30 mouse cellular contexts compared by ENCODE assay signal in genomic region chr2:164676916-164677685, GRCm38 (mm10). TPM values are rescaled to one million over a fixed set of nuclear protein-coding genes. Genes with fewer than 3 reads are reported as not detected.
DNase-seq lines count a peak whose midpoint lies in the region; TF ChIP-seq lines count a peak whose summit lies in the region.
"Had no signal": no experiment of that assay in that cellular context is flagged by ENCODE, and none has a peak within 500 bp of the region (broad histone marks: within the 10 kb centered on the region; RNA-seq: fewer than 3 reads in every experiment).

No protein-coding gene starts in this region.

- H3K36me3 ChIP-seq in testis, adult 2 months (ENCODE audit: control insufficient read depth, insufficient read depth, low read length): no peaks in the 10 kb centered on the region
- H3K36me3 ChIP-seq: embryonic facial prominence, embryonic 15.5 days; forebrain, embryonic 15.5 days; heart, embryonic 12.5 days; hindbrain, embryonic 15.5 days had no signal

- WGBS in lung, adult 2 months: 64% methylated on average over 16 of the region's 16 CpGs

- intact Hi-C loops in heart, postnatal 14 days (cut with DNase I): loop anchor here (5.0 kb wide), 1 partner anchor 115 kb away; no protein-coding TSS in a partner anchor

- H3K4me3 ChIP-seq in lung, adult 2 months (replicated peaks; ENCODE audit: extremely low read depth, low read depth, low read length): no peak overlapping the region
- H3K4me3 ChIP-seq in testis, adult 2 months (ENCODE audit: control insufficient read depth, low read depth, low read length): no peak overlapping the region
- H3K4me3 ChIP-seq: embryonic facial prominence, embryonic 15.5 days; erythroblast, embryonic 14.5 days; forebrain, embryonic 15.5 days; heart, adult 2 months; heart, embryonic 12.5 days; hindbrain, embryonic 15.5 days had no signal

- no peaks in the 10 kb centered on the region for H3K4me1 ChIP-seq in lung, adult 2 months (ENCODE audit: control insufficient read depth, insufficient read depth, low read length)
- peaks cover 12% of the 10 kb centered on the region for H3K4me1 ChIP-seq in testis, adult 2 months (ENCODE audit: control insufficient read depth, insufficient read depth, low read length)
- H3K4me1 ChIP-seq: heart, embryonic 12.5 days had no signal

- DNase-seq in heart, adult 11 months: peak; percentile 66
- DNase-seq in heart, postnatal 14 days: no peak
- DNase-seq in lung, postnatal 25 days (ENCODE audit: low spot score): peak; percentile 14
- no peak for DNase-seq in lung, adult 2 months
- peak; percentile 80 for DNase-seq in MEL-GATA-1-ER (ENCODE audit: extremely low read depth, low read depth)
- no peak for DNase-seq in layer of hippocampus, adult 9-10 months (ENCODE audit: low spot score)
- DNase-seq in adrenal gland, postnatal 14 days: no peak
- DNase-seq: adrenal gland, adult 2 months; adrenal gland, postnatal 36 days; B cell, adult 2 months; cerebellum, adult 11 months; cerebellum, adult 8-10 months; cerebellum, postnatal 14 days; embryo, embryonic 11 days; gastrocnemius, postnatal 10 days; heart, adult 2 months; heart, postnatal 36 days had no signal

- no peaks in the 10 kb centered on the region for H3K27me3 ChIP-seq in testis, adult 2 months (ENCODE audit: control insufficient read depth, insufficient read depth, low read length)
- H3K27me3 ChIP-seq: embryonic facial prominence, embryonic 15.5 days; forebrain, embryonic 15.5 days; hindbrain, embryonic 15.5 days had no signal

- no peak for TF ChIP-seq CTCF in lung, adult 2 months (IDR thresholded peaks at IDR 0.05; ENCODE audit: insufficient read depth, low read length)
- TF ChIP-seq CTCF in testis, adult 2 months (IDR thresholded peaks at IDR 0.05; ENCODE audit: control insufficient read depth, insufficient read depth, insufficient replicate concordance, low read depth, low read length): no peak

- H3K27ac ChIP-seq in testis, adult 2 months (ENCODE audit: control insufficient read depth, insufficient read depth, low read depth, low read length): peak overlapping the region; percentile 51; the same call in 1 of the 2 replicates
- H3K27ac ChIP-seq: embryonic facial prominence, embryonic 15.5 days; forebrain, embryonic 15.5 days; heart, adult 2 months; hindbrain, embryonic 15.5 days had no signal

- no peak for TF ChIP-seq POLR2A in lung, adult 2 months (IDR thresholded peaks at IDR 0.05; ENCODE audit: borderline replicate concordance, extremely low read depth, low read depth, low read length)
- no peak for TF ChIP-seq POLR2A in testis, adult 2 months (IDR thresholded peaks at IDR 0.05; ENCODE audit: control insufficient read depth, low read depth, low read length)

RNA-seq across cellular contexts. Expression of gene Wfdc11, which starts 3.2 kb away (rescaled TPM):
- total RNA-seq in heart, postnatal 14 days (2021): not detected
- not detected in 2 replicates for polyA plus RNA-seq in lung, adult 2 months (2012; rRNA removed)
- 0.20 TPM in 1 of 2 replicates, not detected in the other for polyA plus RNA-seq in testis, adult 2 months (2012; rRNA removed)
- total RNA-seq in adrenal gland, postnatal 14 days (2021): not detected in 2 replicates
- total RNA-seq: adrenal gland, adult 2 months; adrenal gland, postnatal 36 days; common myeloid progenitor, adult 5-6 weeks; gastrocnemius, postnatal 10 days; gastrocnemius, postnatal 4 days; heart, adult 2 months; heart, postnatal 36 days had no signal
- polyA plus RNA-seq: adrenal gland, adult 2 months; CD4-positive, CD25-positive, alpha-beta regulatory T cell, adult 4 months; embryonic facial prominence, embryonic 11.5 days; embryonic facial prominence, embryonic 15.5 days; erythroblast, embryonic 14.5 days; forebrain, embryonic 11.5 days; forebrain, embryonic 15.5 days; heart, adult 2 months; heart, embryonic 12.5 days; heart, embryonic 16.5 days; hindbrain, embryonic 11.5 days; hindbrain, embryonic 15.5 days had no signal

RNA-seq across cellular contexts. Expression of gene Wfdc13, which starts 7.8 kb away (rescaled TPM):
- total RNA-seq in heart, postnatal 14 days (2021): not detected
- polyA plus RNA-seq in lung, adult 2 months (2012; rRNA removed): 0.98 and 1.3 TPM in 2 replicates
- 0.32 and 36.5 TPM in 2 replicates for polyA plus RNA-seq in testis, adult 2 months (2012; rRNA removed)
- total RNA-seq in adrenal gland, postnatal 14 days (2021): not detected in 2 replicates
- total RNA-seq: adrenal gland, adult 2 months; adrenal gland, postnatal 36 days; common myeloid progenitor, adult 5-6 weeks; gastrocnemius, postnatal 10 days; gastrocnemius, postnatal 4 days; heart, adult 2 months; heart, postnatal 36 days had no signal
- polyA plus RNA-seq: adrenal gland, adult 2 months; CD4-positive, CD25-positive, alpha-beta regulatory T cell, adult 4 months; embryonic facial prominence, embryonic 11.5 days; erythroblast, embryonic 14.5 days; forebrain, embryonic 11.5 days; forebrain, embryonic 15.5 days; heart, embryonic 12.5 days; hindbrain, embryonic 11.5 days; hindbrain, embryonic 15.5 days had no signal

RNA-seq across cellular contexts. Expression of gene Wfdc9, which starts 20.7 kb away (rescaled TPM):
- not detected for total RNA-seq in heart, postnatal 14 days (2021)
- not detected in 2 replicates for polyA plus RNA-seq in lung, adult 2 months (2012; rRNA removed)
- 0.48 and 29.2 TPM in 2 replicates for polyA plus RNA-seq in testis, adult 2 months (2012; rRNA removed)
- not detected in 2 replicates for total RNA-seq in adrenal gland, postnatal 14 days (2021)
- total RNA-seq: adrenal gland, adult 2 months; adrenal gland, postnatal 36 days; common myeloid progenitor, adult 5-6 weeks; gastrocnemius, postnatal 10 days; gastrocnemius, postnatal 4 days; heart, adult 2 months; heart, postnatal 36 days had no signal
- polyA plus RNA-seq: adrenal gland, adult 2 months; CD4-positive, CD25-positive, alpha-beta regulatory T cell, adult 4 months; embryonic facial prominence, embryonic 11.5 days; embryonic facial prominence, embryonic 15.5 days; erythroblast, embryonic 14.5 days; forebrain, embryonic 11.5 days; forebrain, embryonic 15.5 days; heart, adult 2 months; heart, embryonic 12.5 days; heart, embryonic 16.5 days; hindbrain, embryonic 11.5 days; hindbrain, embryonic 15.5 days had no signal

RNA-seq across cellular contexts. Expression of gene Spint4, which starts 21.2 kb away (rescaled TPM):
- not detected for total RNA-seq in heart, postnatal 14 days (2021)
- not detected in 2 replicates for polyA plus RNA-seq in lung, adult 2 months (2012; rRNA removed)
- polyA plus RNA-seq in testis, adult 2 months (2012; rRNA removed): not detected in 2 replicates
- not detected in 2 replicates for total RNA-seq in adrenal gland, postnatal 14 days (2021)
- total RNA-seq: adrenal gland, adult 2 months; adrenal gland, postnatal 36 days; common myeloid progenitor, adult 5-6 weeks; gastrocnemius, postnatal 10 days; gastrocnemius, postnatal 4 days; heart, adult 2 months; heart, postnatal 36 days had no signal
- polyA plus RNA-seq: adrenal gland, adult 2 months; CD4-positive, CD25-positive, alpha-beta regulatory T cell, adult 4 months; embryonic facial prominence, embryonic 11.5 days; embryonic facial prominence, embryonic 15.5 days; erythroblast, embryonic 14.5 days; forebrain, embryonic 11.5 days; forebrain, embryonic 15.5 days; heart, adult 2 months; heart, embryonic 12.5 days; heart, embryonic 16.5 days; hindbrain, embryonic 11.5 days; hindbrain, embryonic 15.5 days had no signal

RNA-seq across cellular contexts. Expression of gene Wfdc10, which starts 21.3 kb away (rescaled TPM):
- total RNA-seq in heart, postnatal 14 days (2021): not detected
- polyA plus RNA-seq in lung, adult 2 months (2012; rRNA removed): 7.9 and 10.9 TPM in 2 replicates
- polyA plus RNA-seq in testis, adult 2 months (2012; rRNA removed): 163 and 447 TPM in 2 replicates
- total RNA-seq in adrenal gland, postnatal 14 days (2021): not detected in 2 replicates
- total RNA-seq: adrenal gland, adult 2 months; adrenal gland, postnatal 36 days; common myeloid progenitor, adult 5-6 weeks; gastrocnemius, postnatal 10 days; gastrocnemius, postnatal 4 days; heart, adult 2 months; heart, postnatal 36 days had no signal
- polyA plus RNA-seq: adrenal gland, adult 2 months; CD4-positive, CD25-positive, alpha-beta regulatory T cell, adult 4 months; embryonic facial prominence, embryonic 11.5 days; erythroblast, embryonic 14.5 days; forebrain, embryonic 11.5 days; forebrain, embryonic 15.5 days; heart, adult 2 months; heart, embryonic 12.5 days; hindbrain, embryonic 11.5 days; hindbrain, embryonic 15.5 days had no signal

Comparison
In these comparisons a context has a peak if more than half of its experiments do, and no peak if none do; other contexts are left out.
1. DNase-seq: peak in heart, adult 11 months (single experiment), lung, postnatal 25 days (single experiment) and MEL-GATA-1-ER (single experiment); none in heart, postnatal 14 days (0 of 2), lung, adult 2 months (single experiment), layer of hippocampus, adult 9-10 months (single experiment) and adrenal gland, postnatal 14 days (single experiment).